In the genomic region with DNA sequence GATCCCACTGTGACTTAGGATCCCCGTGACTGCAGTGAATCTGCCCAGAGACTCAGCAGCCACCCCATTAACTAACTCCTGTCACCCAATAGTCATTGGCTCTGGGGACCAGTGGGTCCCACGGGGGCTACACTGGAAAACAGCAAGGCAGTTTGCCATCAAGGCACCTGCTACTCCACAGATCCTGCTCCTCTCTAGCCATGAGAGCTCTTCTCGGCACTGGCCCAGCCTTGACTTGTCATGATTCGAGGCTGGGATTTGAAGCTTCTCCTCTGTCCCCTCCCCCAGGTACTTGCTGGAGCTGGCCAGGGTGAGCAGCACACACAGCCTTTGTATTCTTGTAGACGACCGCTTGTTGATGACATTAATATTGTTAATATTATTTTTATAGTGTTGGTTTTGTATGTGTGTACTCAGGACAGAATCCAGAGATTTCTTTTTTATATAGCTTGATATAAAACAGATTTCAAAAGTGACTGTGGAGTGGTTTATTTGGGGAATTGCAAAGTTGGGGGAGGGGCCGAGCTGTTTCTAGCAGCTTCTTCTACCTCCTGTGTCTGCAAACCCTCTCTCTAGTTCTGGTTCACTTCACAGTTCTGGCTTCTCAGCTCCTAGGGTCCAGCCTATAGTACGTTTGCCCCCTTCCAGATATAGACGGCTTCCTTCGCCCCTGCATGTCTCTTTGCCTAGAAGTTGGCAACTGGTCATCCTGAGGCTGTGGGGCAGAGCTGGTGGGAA, we compare ENCODE assay signal across 1 mouse cellular context.
A peak's percentile ranks its signal among the peaks of the same experiment; 100 is the strongest.
TF ChIP-seq lines count a peak whose summit lies in the region.

No protein-coding gene starts in this region.

TF ChIP-seq in MEL, 35 proteins besides CTCF, POLR2A, EP300 and RAD21:
- TF ChIP-seq ZC3H11A (IDR thresholded peaks at IDR 0.05; ENCODE audit: low read depth, low read length), result no peak
- TF ChIP-seq ZMIZ1 (IDR thresholded peaks at IDR 0.05; ENCODE audit: low read depth, low read length), result peak; percentile 24; the same call in 1 of the 2 replicates
